Mouse (Mus musculus): ENCODE measurements around the gene Atg4d.
"Not testable (repeated sequence)": the region's sequence is repeated elsewhere in the genome, so short reads cannot be mapped to it uniquely, and the experiment has no call there.

Gene Atg4d

GRCm38 (mm10) chr9:21241343-21241742, 23.8 kb upstream of the Atg4d start:
- peak; percentile 96 for DNase-seq (ENCODE audit: low spot score)

DNA sequence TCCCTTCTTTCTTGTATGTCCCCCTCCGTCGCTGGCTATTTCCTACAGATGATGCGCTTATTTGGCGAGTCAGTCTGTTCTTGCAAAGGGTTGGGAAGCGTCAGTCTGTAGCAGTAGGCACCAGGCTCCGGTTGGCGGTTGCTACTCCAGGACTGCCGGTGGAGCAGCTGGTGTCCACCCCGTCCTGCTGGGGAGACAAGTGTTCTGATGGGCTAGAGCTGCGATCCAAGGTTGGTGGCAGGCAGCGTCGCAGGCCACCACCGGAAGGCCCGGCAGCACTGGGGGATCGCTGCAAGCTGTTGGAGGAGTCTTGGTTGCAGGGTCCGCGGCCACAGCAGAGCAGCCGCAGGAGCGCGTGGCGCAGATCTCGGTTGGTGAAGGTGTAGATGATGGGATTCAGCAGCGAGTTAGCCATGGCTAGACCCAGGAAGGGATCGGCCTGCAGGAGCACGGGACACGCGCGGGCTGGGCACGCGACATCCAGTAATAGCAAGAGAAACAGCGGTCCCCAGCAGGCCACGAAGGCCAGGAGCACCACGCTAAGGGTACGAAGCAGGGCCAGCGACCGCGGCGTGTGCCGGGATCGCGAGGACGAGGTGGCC, 21.2 kb upstream of the Atg4d start:
- no peak for DNase-seq (ENCODE audit: low spot score)

DNA sequence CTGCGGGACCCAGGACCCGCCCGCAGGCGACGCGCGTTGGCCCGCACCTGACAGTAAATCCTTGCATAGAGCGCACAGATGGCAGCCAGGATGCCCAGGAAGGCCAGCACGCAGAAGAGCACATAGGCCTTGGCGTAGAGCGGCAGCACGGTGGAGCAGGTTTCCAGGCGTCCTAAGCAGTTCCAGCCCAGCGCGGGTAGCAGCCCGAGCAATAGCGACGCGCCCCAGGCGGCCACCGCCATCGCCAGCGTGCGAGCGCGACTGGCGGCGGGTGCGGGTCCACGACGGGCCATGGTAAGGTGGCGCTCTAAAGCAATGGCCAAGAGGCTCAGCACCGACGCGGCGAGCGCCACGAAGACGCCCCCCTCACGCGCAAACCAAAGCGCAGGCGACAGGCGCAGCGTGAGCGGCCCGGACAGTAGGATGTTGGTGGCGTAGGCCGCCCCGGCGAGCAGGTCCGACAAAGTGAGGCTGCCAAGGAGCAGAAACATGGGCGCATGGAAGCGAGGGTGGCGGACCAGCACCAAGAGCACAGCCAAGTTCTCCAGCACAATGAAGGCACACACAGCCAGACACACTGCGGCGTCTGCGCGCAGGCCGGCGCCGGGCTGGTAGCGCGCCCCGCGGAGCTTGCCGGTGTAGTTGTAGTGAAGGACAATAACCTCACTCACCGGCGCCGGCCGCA, 20.5 kb upstream of the Atg4d start:
- DNase-seq (ENCODE audit: low spot score): peak; percentile 47

- peak; percentile 35 for DNase-seq (ENCODE audit: low spot score)
Measured at GRCm38 (mm10) chr9:21245113-21245487, 20.0 kb upstream of the Atg4d start.

DNA sequence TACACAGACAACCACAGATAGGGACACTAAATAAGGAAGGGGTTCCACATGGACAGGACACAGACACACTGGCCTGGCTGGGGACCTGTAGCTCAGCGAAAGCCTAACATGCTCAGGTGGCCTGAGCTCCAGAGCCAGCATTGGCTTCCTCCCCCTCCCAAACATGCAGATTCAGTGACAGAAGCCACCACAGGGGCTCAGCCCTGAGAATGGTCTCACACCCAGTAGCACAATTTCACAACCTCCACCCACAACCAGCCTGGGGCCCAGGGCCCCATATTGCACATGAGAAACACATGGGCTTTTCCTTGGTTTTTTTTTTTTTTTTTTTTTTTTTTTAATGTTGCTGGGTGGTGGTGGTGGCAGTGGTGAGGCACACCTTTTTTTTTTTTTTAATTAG, 18.8 kb upstream of the Atg4d start:
- no peak for DNase-seq (ENCODE audit: low spot score)

DNA sequence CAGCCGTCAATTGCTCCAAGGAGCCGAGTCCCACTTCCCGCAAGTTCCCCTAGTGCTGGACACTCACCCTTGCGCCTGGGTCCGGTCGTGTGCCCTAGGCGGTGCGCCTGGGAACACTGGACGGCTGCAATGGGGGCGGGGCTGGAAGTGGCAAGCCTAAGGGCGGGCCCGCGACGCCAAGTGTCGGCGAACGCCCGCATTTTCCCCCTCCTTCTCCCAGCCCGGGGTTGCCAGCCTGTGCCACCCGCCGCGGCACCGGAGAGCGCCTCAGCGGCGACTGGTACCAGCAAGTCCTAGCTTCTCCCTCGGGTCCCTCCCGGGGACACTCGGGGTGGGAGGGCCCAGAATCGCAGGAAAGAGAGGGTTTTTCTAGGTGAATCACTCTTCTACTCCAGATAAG, 16.8 kb upstream of the Atg4d start, which contains the start of gene S1pr5:
S1pr5 (minus strand) TSS at position 118 of the 400 bp plus-strand sequence.
- peak; percentile 44 for DNase-seq (ENCODE audit: low spot score)

- no peak for DNase-seq (ENCODE audit: low spot score)
Measured at GRCm38 (mm10) chr9:21249629-21250508, 15.2 kb upstream of the Atg4d start.

- no peak for DNase-seq (ENCODE audit: low spot score)
Measured at GRCm38 (mm10) chr9:21250509-21250908, 14.6 kb upstream of the Atg4d start.

DNA sequence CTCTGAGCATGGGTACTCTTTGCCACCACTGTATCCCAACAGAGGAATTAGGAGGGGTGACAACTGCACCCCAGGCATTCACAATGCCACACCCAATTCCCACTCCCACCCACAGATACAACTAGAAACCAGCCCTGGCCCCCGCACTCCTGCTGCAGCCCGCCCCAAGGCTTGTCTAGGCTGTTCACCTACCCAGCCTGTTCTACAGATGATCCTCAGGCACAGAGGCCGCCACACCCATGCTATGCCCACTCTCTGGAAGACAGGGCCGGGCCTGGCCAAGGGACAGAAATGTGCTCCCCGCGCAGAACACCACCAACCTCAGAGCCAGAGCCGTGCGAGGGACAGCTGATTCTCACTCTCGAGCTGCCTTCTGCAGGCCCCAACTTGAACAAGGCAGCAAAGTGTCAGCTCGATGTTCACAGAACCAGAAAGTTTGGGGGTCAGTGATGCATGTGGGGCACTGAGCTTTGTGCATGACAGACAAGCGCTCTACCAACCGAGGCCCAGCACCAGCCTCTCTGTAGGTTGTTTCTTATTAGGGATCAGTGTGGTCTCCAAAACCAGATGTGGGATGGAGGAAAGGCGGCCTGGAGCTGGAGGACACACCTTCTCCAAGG, 13.9 kb upstream of the Atg4d start:
- no peak for DNase-seq (ENCODE audit: low spot score)

DNA sequence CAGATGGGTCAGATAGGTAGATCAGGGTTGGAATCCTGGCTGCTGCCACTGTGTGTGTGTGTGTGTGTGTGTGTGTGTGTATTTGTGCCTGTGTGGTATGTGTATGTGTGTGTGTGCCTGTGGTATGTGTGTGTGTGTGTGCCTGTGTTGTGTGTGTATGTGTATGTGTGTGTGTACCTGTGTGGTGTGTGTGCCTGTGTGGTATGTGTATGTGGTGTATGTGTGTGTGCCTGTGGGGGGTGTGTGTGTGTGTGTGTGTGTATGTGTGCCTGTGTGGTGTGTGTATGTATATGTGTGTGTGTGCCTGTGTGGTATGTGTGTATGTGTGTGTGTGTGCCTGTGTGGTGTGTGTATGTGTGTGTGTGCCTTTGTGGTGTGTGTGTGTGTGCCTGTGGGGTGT, 10.4 kb upstream of the Atg4d start:
- DNase-seq (ENCODE audit: low spot score): no peak

DNA sequence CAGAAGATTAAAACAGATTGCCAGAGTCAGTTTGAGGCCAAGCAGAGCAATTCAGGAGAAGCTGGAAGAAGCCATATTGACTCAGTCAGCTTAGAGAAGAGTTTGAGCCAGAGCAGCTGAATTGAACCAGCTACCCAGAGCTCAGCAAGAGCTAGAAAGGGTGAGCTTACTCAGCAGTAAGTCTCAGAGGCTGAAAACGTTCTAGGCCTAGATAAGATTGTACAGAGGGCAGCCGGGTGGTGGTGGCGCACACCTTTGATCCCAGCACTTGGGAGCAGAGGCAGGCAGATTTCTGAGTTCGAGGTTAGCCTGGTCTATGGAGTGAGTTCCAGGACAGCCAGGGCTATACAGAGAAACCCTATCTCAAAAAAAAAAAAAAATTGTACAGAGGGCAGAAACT, 8.7 kb upstream of the Atg4d start:
- DNase-seq (ENCODE audit: low spot score): not testable (repeated sequence)

- no peak for DNase-seq (ENCODE audit: low spot score)
Measured at GRCm38 (mm10) chr9:21260491-21261040, 4.5 kb upstream of the Atg4d start.

GRCm38 (mm10) chr9:21261831-21262230, 3.3 kb upstream of the Atg4d start:
- DNase-seq (ENCODE audit: low spot score): no peak

GRCm38 (mm10) chr9:21264272-21264999, 657 bp upstream of the Atg4d start:
- peak; percentile 6 for DNase-seq (ENCODE audit: low spot score)

DNA sequence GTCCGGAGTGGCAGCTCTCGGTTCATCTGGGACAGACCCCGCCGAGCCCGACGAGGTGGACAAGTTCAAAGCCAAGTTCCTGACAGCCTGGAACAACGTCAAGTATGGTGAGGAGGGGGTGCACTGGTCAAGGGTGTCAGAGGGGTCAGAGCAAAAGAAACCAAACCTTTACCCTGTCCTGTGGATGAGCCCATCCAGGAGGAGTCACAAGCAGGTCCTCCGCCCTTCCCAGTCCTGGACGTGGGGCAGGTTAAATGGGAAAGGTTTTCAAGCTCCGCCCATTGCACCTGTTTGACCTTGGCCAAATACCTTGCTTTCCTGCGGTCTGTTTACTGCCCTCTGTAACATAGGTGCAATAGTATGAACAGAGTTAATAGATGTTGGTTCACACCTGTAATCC, 518 bp downstream of the Atg4d start:
- DNase-seq (ENCODE audit: low spot score): no peak

DNA sequence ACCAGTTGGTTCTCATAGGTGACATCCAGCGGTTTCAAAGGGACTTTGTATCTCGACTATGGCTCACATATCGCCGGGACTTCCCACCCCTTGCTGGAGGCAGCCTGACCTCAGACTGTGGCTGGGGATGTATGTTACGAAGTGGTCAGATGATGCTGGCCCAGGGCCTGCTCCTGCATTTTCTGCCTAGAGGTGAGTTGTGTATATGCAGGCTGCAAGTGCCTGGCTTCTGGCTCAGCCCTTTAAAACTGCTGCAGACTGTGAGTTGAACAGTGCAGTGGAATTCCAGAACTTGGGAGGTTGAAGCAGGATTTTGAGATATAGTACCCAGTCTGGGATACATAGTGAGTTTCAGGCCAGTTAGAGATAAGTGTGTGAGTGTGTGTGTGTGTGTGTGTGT, 1.8 kb downstream of the Atg4d start:
- no peak for DNase-seq (ENCODE audit: low spot score)

DNA sequence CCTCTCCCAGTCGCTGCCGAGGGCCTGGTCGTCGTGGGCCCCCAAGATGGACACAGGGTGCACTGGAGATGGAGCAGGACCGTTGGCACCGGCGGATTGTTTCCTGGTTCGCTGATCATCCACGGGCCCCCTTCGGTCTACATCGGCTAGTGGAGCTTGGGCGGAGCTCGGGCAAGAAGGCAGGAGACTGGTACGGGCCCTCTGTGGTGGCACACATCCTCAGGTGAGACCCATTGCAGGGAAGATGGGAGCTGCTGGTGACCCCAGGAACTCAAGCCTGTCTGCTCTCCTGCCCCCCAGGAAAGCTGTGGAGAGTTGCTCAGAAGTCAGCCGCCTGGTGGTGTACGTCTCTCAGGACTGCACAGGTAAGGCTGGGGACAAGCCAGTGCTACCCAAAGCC, 3.2 kb downstream of the Atg4d start:
- DNase-seq (ENCODE audit: low spot score): no peak

GRCm38 (mm10) chr9:21269590-21269989, 4.5 kb downstream of the Atg4d start:
- not testable (repeated sequence) for DNase-seq (ENCODE audit: low spot score)

DNA sequence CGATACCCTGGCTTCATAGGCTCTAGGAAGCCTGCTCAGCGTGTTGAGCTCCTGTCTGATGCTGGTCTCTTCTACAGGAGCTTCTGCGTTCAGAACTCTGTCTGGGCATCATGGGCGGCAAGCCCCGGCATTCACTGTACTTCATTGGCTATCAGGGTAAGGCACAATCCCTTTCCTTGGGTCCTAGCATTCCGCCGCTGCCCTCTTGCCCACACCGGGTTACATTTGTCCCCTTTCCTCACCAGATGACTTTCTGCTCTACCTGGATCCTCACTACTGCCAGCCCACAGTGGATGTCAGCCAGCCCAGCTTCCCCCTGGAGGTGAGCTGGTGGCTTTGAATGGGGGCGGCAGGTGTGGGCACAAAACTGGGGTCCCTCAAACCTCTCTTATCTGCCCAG, 7.3 kb downstream of the Atg4d start:
- no peak for DNase-seq (ENCODE audit: low spot score)

DNA sequence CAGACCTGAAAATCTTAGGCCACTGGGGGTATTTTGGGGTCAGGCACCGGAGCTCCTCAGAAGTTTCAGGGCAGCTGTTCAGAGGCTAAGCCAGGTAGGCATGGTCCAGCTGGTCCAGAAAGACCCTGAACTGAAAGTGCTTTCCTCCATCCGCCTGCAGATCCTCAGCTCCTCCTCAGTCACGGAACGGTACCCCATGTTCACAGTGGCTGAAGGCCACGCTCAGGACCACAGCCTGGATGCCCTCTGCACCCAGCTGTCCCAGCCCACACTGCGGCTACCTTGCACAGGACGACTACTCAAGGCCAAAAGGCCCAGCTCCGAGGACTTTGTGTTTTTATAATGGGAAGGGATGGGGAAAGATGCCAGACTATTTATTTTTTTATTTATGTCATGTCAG, 8.0 kb downstream of the Atg4d start:
- no peak for DNase-seq (ENCODE audit: low spot score)

DNA sequence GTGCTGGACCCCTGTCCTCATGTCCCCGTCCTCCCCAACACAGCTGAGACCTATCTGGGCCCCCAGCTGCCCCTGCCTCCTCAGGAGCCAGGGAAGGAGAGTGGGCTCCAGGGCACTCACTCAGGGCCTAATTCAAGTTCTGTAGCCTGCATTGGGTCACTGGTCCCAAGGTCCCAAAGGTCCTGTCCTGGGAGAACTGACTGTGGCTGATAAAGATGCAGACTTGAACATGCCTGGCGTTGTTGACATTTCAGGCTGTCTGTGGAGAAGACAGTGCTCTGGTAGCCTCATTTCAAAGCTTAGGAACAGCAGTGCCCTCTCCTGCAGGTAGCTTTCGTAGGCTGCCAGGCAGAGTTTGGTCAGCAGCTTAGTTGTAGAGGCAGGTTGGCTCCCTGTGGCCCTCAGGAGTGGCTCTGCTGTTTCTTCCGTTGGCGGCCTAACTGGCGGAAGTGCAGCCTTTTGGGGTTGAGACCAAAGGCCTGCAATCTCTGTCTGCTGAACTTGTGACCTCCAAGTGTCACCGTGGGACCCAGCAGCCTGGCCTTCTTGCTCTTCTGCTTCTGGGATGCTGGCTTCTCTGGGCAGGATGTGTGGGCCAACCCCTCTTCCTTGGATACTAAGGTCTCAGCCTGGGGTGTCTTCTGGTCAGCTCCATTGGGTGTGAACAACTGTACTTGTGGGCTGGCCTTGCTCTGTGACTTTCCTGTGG, 8.6 kb downstream of the Atg4d start:
- no peak for DNase-seq (ENCODE audit: low spot score)

All from embryo, embryonic 10.5 days (tissue).